Mouse (Mus musculus) liver, postnatal 0 days (tissue): Measurements from ENCODE around the gene Lypd5. TPM values are rescaled to one million over a fixed set of nuclear protein-coding genes. Genes with fewer than 3 reads are reported as not detected.

Experiments
- ATAC-seq: fragments of 200-750 bp; cut with Nextera tagmentation; 2 replicates; pipeline ENCODE4 v1.8.0; 2017; ENCODE audit warnings: mild to moderate bottlenecking, moderate library complexity
- DNase-seq: peaks from one replicate; pipeline ENCODE4 v3.0.0-alpha.2; 2016
- H3K27ac ChIP-seq: fragments of 300-500 bp; sonication (generic); 2 replicates; pipeline ENCODE4 v1.5.1; 2014; ENCODE audit warnings: antibody characterized with exemption, moderate library complexity, mild to moderate bottlenecking, low read depth
- H3K27me3 ChIP-seq: fragments of 300-500 bp; sonication (generic); 2 replicates; pipeline ENCODE4 v1.6.1; 2014; ENCODE audit warnings: low read length, control low read depth, mixed read lengths; ENCODE audit not compliant: insufficient read depth
- H3K36me3 ChIP-seq: fragments of 300-500 bp; sonication (generic); replicated peaks from 2 replicates; pipeline ENCODE4 v1.6.1; 2014; ENCODE audit warnings: mild to moderate bottlenecking, control low read depth, low read length, moderate library complexity, mixed read lengths; ENCODE audit not compliant: insufficient read depth
- H3K4me1 ChIP-seq: fragments of 300-500 bp; sonication (generic); 2 replicates; pipeline ENCODE4 v1.6.1; 2014; ENCODE audit warnings: antibody characterized with exemption, mild to moderate bottlenecking, control low read depth; ENCODE audit not compliant: insufficient read depth
- H3K4me2 ChIP-seq: fragments of 300-500 bp; sonication (generic); 2 replicates; pipeline ENCODE4 v1.6.1; 2014; ENCODE audit warnings: low read depth, mild to moderate bottlenecking, low read length, moderate library complexity, mixed read lengths
- H3K4me3 ChIP-seq: fragments of 300-500 bp; sonication (generic); 2 replicates; pipeline ENCODE4 v1.5.1; 2014; ENCODE audit warnings: low read depth, low read length
- H3K9ac ChIP-seq: fragments of 300-500 bp; sonication (generic); replicated peaks from 2 replicates; pipeline ENCODE4 v1.6.1; 2014; ENCODE audit warnings: mild to moderate bottlenecking, moderate library complexity
- H3K9me3 ChIP-seq: fragments of 300-500 bp; sonication (generic); 2 replicates; pipeline ENCODE4 v1.6.1; 2016; ENCODE audit warnings: mild to moderate bottlenecking, control low read depth, low read length, mixed read lengths
- CTCF ChIP-seq: sonication (generic); IDR thresholded peaks from 2 replicates; pipeline ENCODE4 v1.5.1; 2016; ENCODE audit warnings: antibody characterized with exemption, low read depth
- EP300 ChIP-seq: IDR thresholded peaks from 2 replicates; pipeline ENCODE4 v1.6.1; 2016; ENCODE audit warnings: antibody characterized with exemption, low read depth, mild to moderate bottlenecking
- WGBS: fragments of 180-500 bp; shearing (Covaris S2); extraction: QIAGEN DNeasy Blood & Tissue Kit; methylation state at CpG from one replicate; pipeline ENCODE4 v1.1.7; 2014; ENCODE audit not compliant: insufficient replicate concordance; 5-methylcytosine and 5-hydroxymethylcytosine counted together
- polyA plus RNA-seq: library from polyadenylated mRNA; unstranded; fragments of >200 nt; fragmentation: Nextera tagmentation; extraction: Ambion mirVana; gene quantifications from 2 replicates; pipeline ENCODE4 v1.2.1, GENCODE M21; 2015

Lypd5 gene
- polyA plus RNA-seq, 1 experiment from 2014 or later: 0.06 TPM

- 43% methylated on average over 7 of the region's 7 CpGs for WGBS
Measured at GRCm38 (mm10) chr7:24371012-24371808, 22.2 kb downstream of the Lypd5 start.

GRCm38 (mm10) chr7:24371809-24372145 lies 22.8 kb downstream of the Lypd5 start:
- peaks cover 11% of the 10 kb centered on the region; the same call in 1 of the 2 replicates for H3K36me3 ChIP-seq
- WGBS: 42% methylated on average over 3 of the region's 3 CpGs
- no peaks in the 10 kb centered on the region for H3K9me3 ChIP-seq
- peak overlapping the region; percentile 69 for H3K4me3 ChIP-seq
- TF ChIP-seq EP300 (no peak), CTCF (no peak)
- no peak for DNase-seq
- H3K4me2 ChIP-seq: peak overlapping the region; percentile 68
- peak overlapping the region; percentile 96 for H3K9ac ChIP-seq
- no peak for ATAC-seq
- peak overlapping the region; percentile 96 for H3K27ac ChIP-seq
- no peaks in the 10 kb centered on the region for H3K27me3 ChIP-seq
- H3K4me1 ChIP-seq: peaks cover 55% of the 10 kb centered on the region

More at GRCm38 (mm10) chr7:24371012-24371808, 22.2 kb downstream of the Lypd5 start:
- DNase-seq: peak; percentile 66
- Histone ChIP-seq H3K9me3 (no peaks in the 10 kb centered on the region), H3K4me1 (peaks cover 53% of the 10 kb centered on the region), H3K36me3 (peaks cover 7% of the 10 kb centered on the region; the same call in 1 of the 2 replicates), H3K9ac (peak overlapping the region; percentile 96), H3K27me3 (no peaks in the 10 kb centered on the region), H3K27ac (peak overlapping the region; percentile 96), H3K4me3 (peak overlapping the region; percentile 69), H3K4me2 (peak overlapping the region; percentile 68)
- ATAC-seq: peak; percentile 86
- TF ChIP-seq EP300: peak; percentile 92
- TF ChIP-seq CTCF: no peak

DNA sequence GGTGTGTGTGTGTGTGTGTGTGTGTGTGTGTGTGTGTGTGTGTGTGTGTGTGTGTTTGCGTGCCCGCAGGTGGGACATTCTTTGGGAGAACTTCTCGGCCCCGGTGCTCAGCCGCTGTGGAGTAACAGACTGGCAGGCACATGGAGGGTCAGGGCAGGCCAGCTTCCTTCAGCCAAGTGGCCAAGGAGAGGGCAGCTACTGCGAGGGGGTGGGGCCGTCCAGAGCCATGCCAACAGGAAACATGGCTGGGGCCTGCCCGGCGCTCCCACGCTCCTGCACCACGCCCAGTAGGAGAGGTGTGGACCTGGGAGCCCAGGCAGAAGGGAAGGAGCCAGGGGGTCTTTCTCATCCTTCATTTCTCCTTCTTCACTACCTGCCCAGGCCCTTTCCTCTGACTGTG lies 23.3 kb downstream of the Lypd5 start:
- H3K4me1 ChIP-seq: peaks cover 53% of the 10 kb centered on the region
- H3K9me3 ChIP-seq: no peaks in the 10 kb centered on the region
- 29% methylated on average over 10 of the region's 11 CpGs for WGBS
- peak overlapping the region; percentile 71 for H3K9ac ChIP-seq
- TF ChIP-seq EP300: no peak
- TF ChIP-seq CTCF: no peak
- DNase-seq (peak; percentile 67), ATAC-seq (peak; percentile 7; the same call in 1 of the 2 replicates)
- H3K27ac ChIP-seq: peak overlapping the region; percentile 96
- H3K4me2 ChIP-seq: peak overlapping the region; percentile 68
- H3K27me3 ChIP-seq: no peaks in the 10 kb centered on the region
- peak overlapping the region; percentile 69 for H3K4me3 ChIP-seq
- H3K36me3 ChIP-seq: peaks cover 12% of the 10 kb centered on the region; the same call in 1 of the 2 replicates

- H3K9ac ChIP-seq: peak overlapping the region; percentile 71
- peak overlapping the region; percentile 69 for H3K4me3 ChIP-seq
- peaks cover 56% of the 10 kb centered on the region for H3K4me1 ChIP-seq
- no peak for TF ChIP-seq EP300
- TF ChIP-seq CTCF: no peak
- no peaks in the 10 kb centered on the region for H3K27me3 ChIP-seq
- peak overlapping the region; percentile 68 for H3K4me2 ChIP-seq
- H3K27ac ChIP-seq: peak overlapping the region; percentile 96
- WGBS: 29% methylated on average over 4 of the region's 4 CpGs
- H3K9me3 ChIP-seq: no peaks in the 10 kb centered on the region
- ATAC-seq (no peak), DNase-seq (no peak)
- peaks cover 12% of the 10 kb centered on the region; the same call in 1 of the 2 replicates for H3K36me3 ChIP-seq
Measured at GRCm38 (mm10) chr7:24372786-24373185, 23.8 kb downstream of the Lypd5 start.

- peak overlapping the region; percentile 69 for H3K4me3 ChIP-seq
- H3K9me3 ChIP-seq: no peaks in the 10 kb centered on the region
- ATAC-seq: no peak
- DNase-seq: peak; percentile 70
- WGBS: 23% methylated on average over 17 of the region's 20 CpGs
- peaks cover 53% of the 10 kb centered on the region for H3K4me1 ChIP-seq
- H3K36me3 ChIP-seq: peaks cover 21% of the 10 kb centered on the region
- TF ChIP-seq EP300 (peak; percentile 10; the same call in 1 of the 2 replicates), CTCF (no peak)
- H3K27ac ChIP-seq: peak overlapping the region; percentile 96
- peak overlapping the region; percentile 71 for H3K9ac ChIP-seq
- H3K27me3 ChIP-seq: no peaks in the 10 kb centered on the region
- peak overlapping the region; percentile 68 for H3K4me2 ChIP-seq
Measured at GRCm38 (mm10) chr7:24373538-24374379, 24.8 kb downstream of the Lypd5 start.

DNA sequence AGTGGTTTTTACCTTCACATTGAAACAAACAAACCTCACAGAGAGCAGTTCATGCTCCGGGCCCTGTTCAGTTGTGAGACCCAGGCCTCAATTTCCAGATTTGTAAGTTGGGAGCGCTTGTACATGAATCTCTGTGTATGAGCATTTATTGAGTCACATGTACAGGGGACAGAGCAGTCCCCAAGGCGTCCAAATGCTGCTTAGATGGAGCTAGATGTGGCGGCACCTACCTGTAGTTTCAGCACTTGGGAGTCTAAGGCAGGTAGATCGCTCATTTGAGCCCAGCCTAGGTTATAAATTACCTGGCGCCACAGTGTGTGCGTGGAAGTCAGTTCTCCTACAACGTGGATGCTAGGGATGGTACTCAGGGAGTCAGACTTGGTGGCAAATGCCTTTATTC lies 27.5 kb downstream of the Lypd5 start:
- H3K4me1 ChIP-seq: peaks cover 54% of the 10 kb centered on the region
- peak overlapping the region; percentile 98 for H3K27ac ChIP-seq
- DNase-seq (no peak), ATAC-seq (no peak)
- peak overlapping the region; percentile 65 for H3K9ac ChIP-seq
- no peaks in the 10 kb centered on the region for H3K9me3 ChIP-seq
- H3K4me2 ChIP-seq: peak overlapping the region; percentile 70
- 72% methylated on average over 8 of the region's 8 CpGs for WGBS
- TF ChIP-seq EP300 (no peak), CTCF (no peak)
- no peaks in the 10 kb centered on the region for H3K27me3 ChIP-seq
- H3K4me3 ChIP-seq: peak overlapping the region; percentile 37
- peaks cover 47% of the 10 kb centered on the region for H3K36me3 ChIP-seq
